Mouse (Mus musculus): Measurements from ENCODE around the gene Ptprcap.
"Not testable (repeated sequence)": the region's sequence is repeated elsewhere in the genome, so short reads cannot be mapped to it uniquely, and the experiment has no call there.

DNA sequence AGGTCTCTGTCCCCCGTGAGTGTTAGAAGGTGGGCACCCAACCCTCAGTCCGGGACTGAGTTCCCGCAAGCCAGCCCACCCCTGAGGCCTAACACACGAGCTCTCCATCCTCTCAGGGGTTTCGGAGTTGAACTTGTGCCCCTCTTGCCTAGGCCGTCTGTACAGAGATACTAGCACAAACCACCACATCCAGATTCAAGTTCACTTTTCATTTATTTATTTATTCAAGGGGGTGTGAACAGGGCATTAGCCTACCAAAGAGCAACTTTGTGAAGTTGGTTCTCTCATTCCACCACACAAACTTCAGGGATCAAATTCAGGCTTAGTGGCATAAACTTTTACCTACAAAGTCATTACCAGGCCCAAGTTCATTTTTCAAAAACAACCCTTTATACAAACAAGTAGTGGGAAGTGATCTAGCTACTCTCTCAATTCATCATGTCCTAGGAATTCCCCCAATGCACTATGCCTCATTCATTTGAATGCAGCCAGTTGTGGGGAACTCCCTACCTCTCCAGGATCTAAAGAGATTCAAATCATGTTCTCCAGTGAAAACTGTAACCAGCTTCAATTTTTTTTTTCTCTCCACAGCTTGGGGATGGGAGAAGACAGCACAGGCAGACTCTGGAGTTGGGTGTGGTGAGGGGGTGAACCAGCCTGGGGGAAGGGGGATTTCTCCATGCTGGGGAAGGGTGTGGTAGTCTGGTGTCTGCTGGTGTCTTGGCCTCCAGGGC lies 18.0 kb upstream of the Ptprcap start:
- TF ChIP-seq POLR2A (IDR thresholded peaks at IDR 0.05; ENCODE audit: low read depth, low read length); CTCF (conservative IDR thresholded peaks at IDR 0.05; ENCODE audit: insufficient read depth, insufficient read length, low read depth, low read length): not testable (repeated sequence)
